Mouse (Mus musculus): ENCODE data around the gene E2f4. TPM values are rescaled to one million over a fixed set of nuclear protein-coding genes. Genes with fewer than 3 reads are reported as not detected.
"Not testable (repeated sequence)": the region's sequence is repeated elsewhere in the genome, so short reads cannot be mapped to it uniquely, and the experiment has no call there.

E2f4 gene
- polyA plus RNA-seq, 1 experiment from 2014 or later = 69.9 TPM

GRCm38 (mm10) chr8:105289805-105290460, 7.5 kb upstream of the E2f4 start, which contains the start of gene 4931428F04Rik:
4931428F04Rik (minus strand) TSS chr8:105289864.
- H3K27ac ChIP-seq = peak within 1 kb of the TSS; percentile 92
- H3K4me3 ChIP-seq = peak within 1 kb of the TSS; percentile 48
- 3% methylated on average over 39 of the region's 43 CpGs for WGBS
- H3K9me3 ChIP-seq (replicated peaks) = no peaks in the 10 kb centered on the region
- peaks cover 50% of the 10 kb centered on the region for H3K4me1 ChIP-seq
- H3K4me2 ChIP-seq (replicated peaks) = peak within 1 kb of the TSS; percentile 81
- peak within 1 kb of the TSS; percentile 60 for H3K9ac ChIP-seq
- H3K27me3 ChIP-seq = peaks cover 32% of the 10 kb centered on the region
- peak; percentile 20 for ATAC-seq (ENCODE audit: low FRiP score)
- H3K36me3 ChIP-seq = peaks cover 7% of the 10 kb centered on the region

GRCm38 (mm10) chr8:105290554-105291314, 6.7 kb upstream of the E2f4 start:
- 0 out of 2 replicates have a peak overlapping the region, but pooled peaks have one; percentile 60 for H3K9ac ChIP-seq
- H3K4me3 ChIP-seq = peak overlapping the region; percentile 48
- H3K36me3 ChIP-seq = no peaks in the 10 kb centered on the region
- H3K4me2 ChIP-seq (replicated peaks) = peak overlapping the region; percentile 81
- 8% methylated on average over 31 of the region's 31 CpGs for WGBS
- H3K4me1 ChIP-seq = peaks cover 43% of the 10 kb centered on the region
- H3K27me3 ChIP-seq = peaks cover 34% of the 10 kb centered on the region
- no peak overlapping the region for H3K27ac ChIP-seq
- no peaks in the 10 kb centered on the region for H3K9me3 ChIP-seq (replicated peaks)
- no peak for ATAC-seq (ENCODE audit: low FRiP score)

GRCm38 (mm10) chr8:105291364-105291763, 6.1 kb upstream of the E2f4 start:
- H3K9me3 ChIP-seq (replicated peaks); H3K4me3 ChIP-seq; H3K9ac ChIP-seq; H3K4me2 ChIP-seq (replicated peaks); H3K36me3 ChIP-seq; H3K27ac ChIP-seq; ATAC-seq (ENCODE audit: low FRiP score): not testable (repeated sequence)
- WGBS = 87% methylated on average over 8 of the region's 8 CpGs
- Histone ChIP-seq H3K27me3 (peaks cover 34% of the 10 kb centered on the region), H3K4me1 (peaks cover 38% of the 10 kb centered on the region)

GRCm38 (mm10) chr8:105291802-105292201, 5.7 kb upstream of the E2f4 start:
- H3K9me3 ChIP-seq (replicated peaks); H3K4me2 ChIP-seq (replicated peaks); H3K27ac ChIP-seq; H3K4me3 ChIP-seq; H3K9ac ChIP-seq; H3K36me3 ChIP-seq; ATAC-seq (ENCODE audit: low FRiP score): not testable (repeated sequence)
- WGBS = 71% methylated on average over 3 of the region's 3 CpGs
- Histone ChIP-seq H3K4me1 (peaks cover 35% of the 10 kb centered on the region), H3K27me3 (peaks cover 34% of the 10 kb centered on the region)

GRCm38 (mm10) chr8:105292471-105292870, 5.0 kb upstream of the E2f4 start:
- no peak overlapping the region for H3K4me2 ChIP-seq (replicated peaks)
- no peak overlapping the region for H3K4me3 ChIP-seq
- 79% methylated on average over 7 of the region's 7 CpGs for WGBS
- peaks cover 32% of the 10 kb centered on the region for H3K4me1 ChIP-seq
- H3K36me3 ChIP-seq = no peaks in the 10 kb centered on the region
- H3K9me3 ChIP-seq (replicated peaks) = no peaks in the 10 kb centered on the region
- H3K27me3 ChIP-seq = peaks cover 34% of the 10 kb centered on the region
- no peak for ATAC-seq (ENCODE audit: low FRiP score)
- no peak overlapping the region for H3K9ac ChIP-seq
- no peak overlapping the region for H3K27ac ChIP-seq

- ATAC-seq (ENCODE audit: low FRiP score) = no peak
- Histone ChIP-seq H3K4me1 (peaks cover 29% of the 10 kb centered on the region), H3K36me3 (no peaks in the 10 kb centered on the region), H3K9ac (no peak overlapping the region), H3K9me3 (replicated peaks) (no peaks in the 10 kb centered on the region), H3K4me3 (no peak overlapping the region), H3K4me2 (replicated peaks) (no peak overlapping the region), H3K27me3 (peaks cover 34% of the 10 kb centered on the region), H3K27ac (no peak overlapping the region)
- 67% methylated on average over 19 of the region's 19 CpGs for WGBS
Measured at GRCm38 (mm10) chr8:105293405-105293804, 4.1 kb upstream of the E2f4 start.

- H3K4me2 ChIP-seq (replicated peaks) = no peak overlapping the region
- ATAC-seq (ENCODE audit: low FRiP score) = no peak
Measured at GRCm38 (mm10) chr8:105294776-105295175, 2.7 kb upstream of the E2f4 start.

GRCm38 (mm10) chr8:105295256-105295655, 2.2 kb upstream of the E2f4 start:
- 76% methylated on average over 11 of the region's 11 CpGs for whole genome bisulfite sequencing
- H3K4me3 ChIP-seq = no peak overlapping the region
- H3K4me1 ChIP-seq = peaks cover 25% of the 10 kb centered on the region
- H3K9me3 ChIP-seq (replicated peaks) = no peaks in the 10 kb centered on the region
- H3K36me3 ChIP-seq = peaks cover 10% of the 10 kb centered on the region
- no peak overlapping the region for H3K4me2 ChIP-seq (replicated peaks)
- H3K27ac ChIP-seq = no peak overlapping the region
- peaks cover 29% of the 10 kb centered on the region for H3K27me3 ChIP-seq
- no peak overlapping the region for H3K9ac ChIP-seq
- no peak for ATAC-seq (ENCODE audit: low FRiP score)

More at GRCm38 (mm10) chr8:105294776-105295175, 2.7 kb upstream of the E2f4 start:
- 71% methylated on average over 9 of the region's 9 CpGs for WGBS
- no peak overlapping the region for H3K27ac ChIP-seq
- peaks cover 30% of the 10 kb centered on the region for H3K4me1 ChIP-seq
- peaks cover 5% of the 10 kb centered on the region for H3K36me3 ChIP-seq
- no peak overlapping the region for H3K9ac ChIP-seq
- no peaks in the 10 kb centered on the region for H3K9me3 ChIP-seq (replicated peaks)
- H3K27me3 ChIP-seq = peaks cover 33% of the 10 kb centered on the region
- H3K4me3 ChIP-seq = no peak overlapping the region

GRCm38 (mm10) chr8:105295895-105296573, 1.4 kb upstream of the E2f4 start, which contains the start of gene Exoc3l:
Exoc3l (minus strand) TSS chr8:105296101.
- peaks cover 16% of the 10 kb centered on the region for H3K36me3 ChIP-seq
- peaks cover 23% of the 10 kb centered on the region for H3K27me3 ChIP-seq
- H3K4me2 ChIP-seq (replicated peaks) = peak within 1 kb of the TSS; percentile 99
- 0 out of 2 replicates have a peak within 1 kb of the TSS, but pooled peaks have one; percentile 97 for H3K4me3 ChIP-seq
- ATAC-seq (ENCODE audit: low FRiP score) = no peak
- WGBS = 70% methylated on average over 11 of the region's 11 CpGs
- peaks cover 18% of the 10 kb centered on the region for H3K4me1 ChIP-seq
- 0 out of 2 replicates have a peak within 1 kb of the TSS, but pooled peaks have one; percentile 53 for H3K27ac ChIP-seq
- no peak within 1 kb of the TSS for H3K9ac ChIP-seq
- H3K9me3 ChIP-seq (replicated peaks) = no peaks in the 10 kb centered on the region

- no peak overlapping the region for H3K27ac ChIP-seq
- peaks cover 18% of the 10 kb centered on the region for H3K4me1 ChIP-seq
- peak overlapping the region; percentile 97 for H3K4me3 ChIP-seq
- ATAC-seq (ENCODE audit: low FRiP score) = no peak
- peaks cover 8% of the 10 kb centered on the region; the same call in 1 of the 2 replicates for H3K27me3 ChIP-seq
- H3K9ac ChIP-seq = peak overlapping the region; percentile 96
- 70% methylated on average over 18 of the region's 18 CpGs for WGBS
- peaks cover 38% of the 10 kb centered on the region for H3K36me3 ChIP-seq
- H3K9me3 ChIP-seq (replicated peaks) = no peaks in the 10 kb centered on the region
- H3K4me2 ChIP-seq (replicated peaks) = peak overlapping the region; percentile 99
Measured at GRCm38 (mm10) chr8:105298351-105299252, 1.1 kb downstream of the E2f4 start.

- 90% methylated on average over 8 of the region's 8 CpGs for WGBS
Measured at GRCm38 (mm10) chr8:105299962-105300361, 2.5 kb downstream of the E2f4 start.

More at GRCm38 (mm10) chr8:105299962-105300361, 2.5 kb downstream of the E2f4 start:
- H3K9me3 ChIP-seq (replicated peaks) = no peaks in the 10 kb centered on the region
- H3K27ac ChIP-seq = no peak overlapping the region
- peaks cover 18% of the 10 kb centered on the region for H3K4me1 ChIP-seq
- peaks cover 49% of the 10 kb centered on the region for H3K36me3 ChIP-seq
- H3K9ac ChIP-seq = no peak overlapping the region
- peaks cover 6% of the 10 kb centered on the region; the same call in 1 of the 2 replicates for H3K27me3 ChIP-seq
- no peak overlapping the region for H3K4me3 ChIP-seq
- no peak for ATAC-seq (ENCODE audit: low FRiP score)
- H3K4me2 ChIP-seq (replicated peaks) = no peak overlapping the region
